Mouse (Mus musculus) MEL (cell line): Measurements from ENCODE around the gene Klhl23. TPM values are rescaled to one million over a fixed set of nuclear protein-coding genes. Genes with fewer than 3 reads are reported as not detected.

Source experiments
- DNase-seq: peaks from one replicate; pipeline ENCODE4 v3.0.0; 2011; ENCODE audit warnings: low read depth, low spot score
- H3K27ac ChIP-seq: 2 replicates; pipeline ENCODE4 v1.5.1; 2012; ENCODE audit warnings: low read depth, mild to moderate bottlenecking, control low read depth, low read length, moderate library complexity; ENCODE audit not compliant: control insufficient read depth
- H3K27me3 ChIP-seq, 2 experiments: fragments of 150-350 bp in 1 of 2; sonication (generic) in 1 of 2; 2 replicates each; pipeline ENCODE4 v1.6.1; 2012; ENCODE audit warnings: low read length in 2 of 2, mild to moderate bottlenecking in 2 of 2, improper control_type of control experiment in 1 of 2, moderate library complexity in 1 of 2; ENCODE audit not compliant: insufficient read depth in 2 of 2, control insufficient read depth in 1 of 2
- H3K36me3 ChIP-seq, 2 experiments: 2 replicates each; pipeline ENCODE4 v1.6.1; 2012 to 2014; ENCODE audit warnings: low read length in 2 of 2, improper control_type of control experiment in 1 of 2, inconsistent platforms in 1 of 2, mild to moderate bottlenecking in 1 of 2; ENCODE audit not compliant: insufficient read depth in 2 of 2, control insufficient read depth in 1 of 2
- H3K4me1 ChIP-seq, 2 experiments: fragments of 150-350 bp in 1 of 2; sonication (generic) in 1 of 2; 2 replicates each; pipeline ENCODE4 v1.6.1; 2012; ENCODE audit warnings: low read length in 2 of 2, improper control_type of control experiment in 1 of 2, mild to moderate bottlenecking in 1 of 2; ENCODE audit not compliant: insufficient read depth in 2 of 2, control insufficient read depth in 1 of 2
- H3K4me3 ChIP-seq, 2 experiments: fragments of 150-350 bp in 1 of 2; sonication (generic) in 1 of 2; 2 replicates each; pipeline ENCODE4 v1.5.1; 2012; ENCODE audit warnings: low read depth in 2 of 2, low read length in 2 of 2, mild to moderate bottlenecking in 2 of 2, moderate library complexity in 2 of 2, control low read depth in 1 of 2, improper control_type of control experiment in 1 of 2; ENCODE audit not compliant: control insufficient read depth in 1 of 2, insufficient read depth in 1 of 2
- H3K79me2 ChIP-seq: 2 replicates; pipeline ENCODE4 v1.6.1; 2012; ENCODE audit warnings: mild to moderate bottlenecking, low read length, moderate library complexity; ENCODE audit not compliant: control insufficient read depth, poor library complexity, insufficient read depth
- H3K9ac ChIP-seq: 2 replicates; pipeline ENCODE4 v1.6.1; 2012; ENCODE audit warnings: low read depth, mild to moderate bottlenecking, control low read depth, low read length, moderate library complexity; ENCODE audit not compliant: control insufficient read depth, poor library complexity, severe bottlenecking
- H3K9me3 ChIP-seq: fragments of 150-350 bp; sonication (generic); replicated peaks from 2 replicates; pipeline ENCODE4 v1.6.1; 2012; ENCODE audit warnings: mild to moderate bottlenecking, low read length, improper control_type of control experiment, moderate library complexity; ENCODE audit not compliant: insufficient read depth
- CHD1 ChIP-seq: IDR thresholded peaks from 2 replicates; pipeline ENCODE4 v1.6.1; 2012; ENCODE audit warnings: low read depth, mild to moderate bottlenecking, inconsistent platforms, low read length, improper control_type of control experiment
- ELF1 ChIP-seq: IDR thresholded peaks from 2 replicates; pipeline ENCODE4 v1.6.1; 2014; ENCODE audit warnings: low read depth, mild to moderate bottlenecking, inconsistent platforms, low read length, improper control_type of control experiment, moderate library complexity
- EP300 ChIP-seq, 2 experiments: IDR thresholded peaks; 2 replicates each; pipeline ENCODE4 v1.6.1; 2011; ENCODE audit warnings: improper control_type of control experiment in 2 of 2, low read length in 2 of 2, low read depth in 1 of 2, mild to moderate bottlenecking in 1 of 2
- GABPA ChIP-seq: IDR thresholded peaks from 2 replicates; pipeline ENCODE4 v1.6.1; 2012; ENCODE audit warnings: low read depth, mild to moderate bottlenecking, inconsistent platforms, low read length, improper control_type of control experiment, moderate library complexity
- HCFC1 ChIP-seq: IDR thresholded peaks from 2 replicates; pipeline ENCODE4 v1.6.1; 2012; ENCODE audit warnings: low read depth, mild to moderate bottlenecking, inconsistent platforms, low read length, improper control_type of control experiment, moderate library complexity
- JUND ChIP-seq: IDR thresholded peaks from 2 replicates; pipeline ENCODE4 v1.6.1; 2011; ENCODE audit warnings: low read depth, mild to moderate bottlenecking, improper control_type of control experiment, low read length
- KAT2A ChIP-seq: conservative IDR thresholded peaks from 2 replicates; pipeline ENCODE4 v1.6.1; 2012; ENCODE audit warnings: low read depth, low read length, improper control_type of control experiment, inconsistent platforms
- MAX ChIP-seq: IDR thresholded peaks from 2 replicates; pipeline ENCODE4 v1.6.1; 2011; ENCODE audit warnings: low read length, improper control_type of control experiment
- MEF2A ChIP-seq: IDR thresholded peaks from 2 replicates; pipeline ENCODE4 v1.6.1; 2014; ENCODE audit warnings: low read depth, mild to moderate bottlenecking, inconsistent platforms, low read length, improper control_type of control experiment; ENCODE audit not compliant: poor library complexity, insufficient replicate concordance, severe bottlenecking; ENCODE audit errors: extremely low read depth
- NELFE ChIP-seq: IDR thresholded peaks from 2 replicates; pipeline ENCODE4 v1.6.1; 2011; ENCODE audit warnings: low read depth, low read length, improper control_type of control experiment
- POLR2A ChIP-seq, 2 experiments: IDR thresholded peaks; 2 replicates each; pipeline ENCODE4 v1.6.1; 2011 to 2012; ENCODE audit warnings: low read length in 2 of 2, mild to moderate bottlenecking in 2 of 2, control low read depth in 1 of 2, improper control_type of control experiment in 1 of 2, low read depth in 1 of 2, moderate library complexity in 1 of 2; ENCODE audit not compliant: control insufficient read depth in 1 of 2, insufficient read depth in 1 of 2, poor library complexity in 1 of 2
- POLR2AphosphoS2 ChIP-seq: IDR thresholded peaks from 2 replicates; pipeline ENCODE4 v1.6.1; 2011; ENCODE audit warnings: low read length, improper control_type of control experiment
- POLR2AphosphoS5 ChIP-seq: IDR thresholded peaks from 2 replicates; pipeline ENCODE4 v1.6.1; 2012; ENCODE audit warnings: low read depth, borderline replicate concordance, mild to moderate bottlenecking, inconsistent platforms, low read length, moderate library complexity, mixed read lengths
- RCOR1 ChIP-seq: IDR thresholded peaks from 2 replicates; pipeline ENCODE4 v1.6.1; 2012; ENCODE audit warnings: low read depth, mild to moderate bottlenecking, inconsistent platforms, low read length, improper control_type of control experiment
- SIN3A ChIP-seq: IDR thresholded peaks from 2 replicates; pipeline ENCODE4 v1.6.1; 2012; ENCODE audit warnings: low read length, improper control_type of control experiment, inconsistent platforms
- TBP ChIP-seq: IDR thresholded peaks from 2 replicates; pipeline ENCODE4 v1.8.0; 2011; ENCODE audit warnings: low read depth, low read length, improper control_type of control experiment
- TCF12 ChIP-seq: IDR thresholded peaks from 2 replicates; pipeline ENCODE4 v1.6.1; 2014; ENCODE audit warnings: low read depth, mild to moderate bottlenecking, inconsistent platforms, low read length, improper control_type of control experiment, moderate library complexity
- USF2 ChIP-seq, 2 experiments: IDR thresholded peaks; 2 replicates each; pipeline ENCODE4 v1.6.1; 2011 to 2012; ENCODE audit warnings: improper control_type of control experiment in 2 of 2, low read length in 2 of 2, borderline replicate concordance in 1 of 2, inconsistent platforms in 1 of 2, low read depth in 1 of 2, mild to moderate bottlenecking in 1 of 2; ENCODE audit not compliant: insufficient read depth in 1 of 2
- ZC3H11A ChIP-seq: IDR thresholded peaks from 2 replicates; pipeline ENCODE4 v1.6.1; 2012; ENCODE audit warnings: low read depth, mild to moderate bottlenecking, inconsistent platforms, low read length, improper control_type of control experiment
- ZMIZ1 ChIP-seq: IDR thresholded peaks from 2 replicates; pipeline ENCODE4 v1.6.1; 2012; ENCODE audit warnings: low read depth, mild to moderate bottlenecking, inconsistent platforms, low read length, improper control_type of control experiment, moderate library complexity
- ZNF384 ChIP-seq: IDR thresholded peaks from 2 replicates; pipeline ENCODE4 v1.6.1; 2012; ENCODE audit warnings: low read depth, mild to moderate bottlenecking, inconsistent platforms, low read length, improper control_type of control experiment
- polyA plus RNA-seq, 2 experiments: library from polyadenylated mRNA; stranded (reverse) in 1 of 2; unstranded in 1 of 2; fragments of >175 nt in 1 of 2; fragments of >200 nt in 1 of 2; gene quantifications; 2 replicates each; pipeline versions ENCODE4 v1.2.1 to v1.2.4; 2012; ENCODE audit warnings: low replicate concordance in 2 of 2, low read depth in 1 of 2; ENCODE audit not compliant: insufficient read length in 2 of 2, insufficient read depth in 1 of 2, missing spikeins in 1 of 2
- total RNA-seq: library from RNA; depleted of rRNA; stranded (reverse); fragments of 300-350 nt; gene quantifications from 2 replicates; pipeline ENCODE4 v1.2.3, GENCODE M21; 2012

The Klhl23 gene
- total and polyA plus RNA-seq, 3 experiments = 24.8 to 238 (median 31.4) TPM

DNA sequence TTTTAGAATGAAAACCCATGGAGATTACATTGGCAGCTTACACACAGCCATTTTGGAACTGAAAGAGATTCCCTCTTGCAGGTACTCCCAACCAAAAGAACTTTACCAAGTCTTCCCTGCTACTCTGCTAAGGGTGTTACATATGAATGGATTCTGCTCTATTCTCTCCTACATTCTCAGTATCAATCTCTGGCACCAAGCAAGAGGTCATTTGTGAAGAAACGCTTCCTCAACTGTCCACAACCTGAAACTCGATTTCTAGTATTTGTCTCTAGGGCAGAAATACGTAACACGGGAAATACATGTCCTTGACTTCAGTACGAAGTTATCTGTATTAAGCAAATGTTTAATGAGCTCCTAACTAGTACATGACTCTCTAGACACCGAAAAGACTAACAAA, 62.8 kb downstream of the Klhl23 start:
- peak overlapping the region; percentile 64 to 95 for H3K4me3 ChIP-seq
- H3K36me3 ChIP-seq = peaks cover 0 to 10% of the 10 kb centered on the region in 2 experiments; a peak in 3 of 4 replicates
- peak overlapping the region; percentile 69 for H3K27ac ChIP-seq
- no peaks in the 10 kb centered on the region for H3K27me3 ChIP-seq
- H3K9ac ChIP-seq = peak overlapping the region; percentile 94
- H3K4me1 ChIP-seq = peaks cover 2 to 4% of the 10 kb centered on the region in 2 experiments; a peak in 2 of 4 replicates
- TF ChIP-seq ZNF384 = no peak
- no peak for TF ChIP-seq USF2 (IDR thresholded peaks at IDR 0.05; ENCODE audit: borderline replicate concordance in 1 of 2, insufficient read depth in 1 of 2, low read depth in 1 of 2, low read length in 2 of 2)
- no peak for TF ChIP-seq ZMIZ1
- no peak for TF ChIP-seq POLR2AphosphoS2
- H3K79me2 ChIP-seq = peaks cover 16% of the 10 kb centered on the region
- peak; percentile 64 for DNase-seq
- H3K9me3 ChIP-seq = no peaks in the 10 kb centered on the region

DNA sequence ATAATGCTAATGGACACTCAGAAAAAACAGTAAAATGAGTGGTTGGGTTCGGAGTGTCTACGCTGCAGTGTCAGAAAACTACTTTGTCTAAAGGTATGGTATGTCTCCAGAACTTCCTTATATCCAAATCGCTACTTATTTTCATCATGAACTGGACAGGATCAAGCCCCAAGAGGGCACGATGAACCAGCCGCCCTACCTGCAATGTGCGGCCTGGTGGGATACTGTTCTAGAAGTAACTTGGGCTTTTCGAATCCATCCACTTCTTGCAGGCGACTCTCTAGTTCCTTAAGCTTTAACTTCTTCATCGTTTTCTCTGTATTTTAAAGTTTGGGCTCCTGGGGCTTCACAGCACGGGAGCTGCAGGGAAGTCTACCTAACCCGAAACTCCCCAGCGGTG, 63.3 kb downstream of the Klhl23 start:
- H3K27ac ChIP-seq = peak overlapping the region; percentile 69
- TF ChIP-seq TBP = no peak
- TF ChIP-seq EP300 (IDR thresholded peaks at IDR 0.05; ENCODE audit: low read depth in 1 of 2, low read length in 2 of 2) = 0 out of 4 replicates have a peak, but pooled peaks of 1 of the 2 experiments have one; percentile 13
- TF ChIP-seq, all 39 proteins: peak for 1
- Histone ChIP-seq H3K79me2 (peaks cover 16% of the 10 kb centered on the region), H3K9me3 (no peaks in the 10 kb centered on the region), H3K27me3 (no peaks in the 10 kb centered on the region), H3K36me3 (peaks cover 0 to 10% of the 10 kb centered on the region in 2 experiments; a peak in 3 of 4 replicates), H3K4me3 (peak overlapping the region; percentile 64 to 95), H3K4me1 (peaks cover 2 to 4% of the 10 kb centered on the region in 2 experiments; a peak in 2 of 4 replicates), H3K9ac (peak overlapping the region; percentile 94)
- no peak for DNase-seq

- Histone ChIP-seq H3K4me3 (peak within 1 kb of the TSS; percentile 64 to 95), H3K4me1 (peaks cover 2 to 4% of the 10 kb centered on the region in 2 experiments; a peak in 2 of 4 replicates), H3K27ac (peak within 1 kb of the TSS; percentile 75), H3K27me3 (no peaks in the 10 kb centered on the region), H3K79me2 (peaks cover 16% of the 10 kb centered on the region), H3K9ac (peak within 1 kb of the TSS; percentile 94), H3K9me3 (no peaks in the 10 kb centered on the region), H3K36me3 (peaks cover 0 to 10% of the 10 kb centered on the region in 2 experiments; a peak in 3 of 4 replicates)
- peak; percentile 94 for DNase-seq
- TF ChIP-seq POLR2AphosphoS5 = no peak
- TF ChIP-seq JUND = peak; percentile 49; the same call in 1 of the 2 replicates
- TF ChIP-seq ELF1 = peak; percentile 83
- TF ChIP-seq HCFC1 = peak; percentile 88
- TF ChIP-seq TCF12 = peak; percentile 86
- peak; percentile 81 for TF ChIP-seq TBP
- no peak for TF ChIP-seq USF2 (IDR thresholded peaks at IDR 0.05; ENCODE audit: borderline replicate concordance in 1 of 2, insufficient read depth in 1 of 2, low read depth in 1 of 2, low read length in 2 of 2)
- peak; percentile 89 for TF ChIP-seq MAX
- TF ChIP-seq MEF2A = peak; percentile 32; the same call in 1 of the 2 replicates
- peak; percentile 58 for TF ChIP-seq ZNF384
- peak; percentile 97 for TF ChIP-seq NELFE
- TF ChIP-seq ZC3H11A = no peak
- no peak for TF ChIP-seq CHD1
- peak in 1 of 2 experiments; percentile 37; a peak in 1 of 4 replicates for TF ChIP-seq EP300 (IDR thresholded peaks at IDR 0.05; ENCODE audit: low read depth in 1 of 2, low read length in 2 of 2)
- no peak; the same call in 1 of the 2 replicates for TF ChIP-seq GABPA
- TF ChIP-seq RCOR1 = 0 out of 2 replicates have a peak, but pooled peaks have one; percentile 29
- TF ChIP-seq POLR2A (IDR thresholded peaks at IDR 0.05; ENCODE audit: control insufficient read depth in 1 of 2, insufficient read depth in 1 of 2, low read depth in 1 of 2, low read length in 2 of 2, poor library complexity in 1 of 2) = peak; percentile 89 to 93
- TF ChIP-seq SIN3A = peak; percentile 88; the same call in 1 of the 2 replicates
- peak; percentile 71 for TF ChIP-seq KAT2A
Measured at GRCm38 (mm10) chr2:69885451-69886305, 63.9 kb downstream of the Klhl23 start, which contains the start of gene Mettl5. Gene Mettl5 (minus strand): TSS chr2:69885615.
